Mouse (Mus musculus): ENCODE results near the gene Pon2.

- TF ChIP-seq CTCF (IDR thresholded peaks at IDR 0.05) (no peak), EP300 (IDR thresholded peaks at IDR 0.05) (no peak)
These were observed 43.0 kb downstream of the Pon2 start for GRCm38 (mm10) chr6:5255291-5255690.

Measured in lung, postnatal 0 days (tissue).